In genomic region chr9:104623564-104623963, GRCm38 (mm10) we compare ENCODE assay signal across 15 mouse cellular contexts.
"Had no signal": no experiment of that assay in that cellular context is flagged by ENCODE, and none has a peak within 500 bp of the region (broad histone marks: within the 10 kb centered on the region; RNA-seq: fewer than 3 reads in every experiment).

No protein-coding gene starts in this region.

- H3K4me3 ChIP-seq: limb, embryonic 15.5 days; liver, embryonic 12.5 days; megakaryocyte, embryonic 14.5 days; midbrain, embryonic 15.5 days; neural tube, embryonic 12.5 days had no signal

- H3K27me3 ChIP-seq: limb, embryonic 15.5 days; liver, embryonic 12.5 days; megakaryocyte, embryonic 14.5 days; midbrain, embryonic 15.5 days; neural tube, embryonic 12.5 days had no signal

- DNase-seq: layer of hippocampus, adult 9-11 months; layer of hippocampus, postnatal 36 days; lung, embryonic 14.5 days; lung, postnatal 14 days; thymus, postnatal 4 days had no signal

- H3K4me1 ChIP-seq: limb, embryonic 15.5 days; liver, embryonic 12.5 days; megakaryocyte, embryonic 14.5 days; midbrain, embryonic 15.5 days; neural tube, embryonic 12.5 days had no signal

- H3K36me3 ChIP-seq: limb, embryonic 15.5 days; liver, embryonic 12.5 days; midbrain, embryonic 15.5 days; neural tube, embryonic 12.5 days had no signal

- H3K4me2 ChIP-seq: limb, embryonic 15.5 days; liver, embryonic 12.5 days; lung, embryonic 14.5 days; midbrain, embryonic 11.5 days; midbrain, embryonic 15.5 days; neural tube, embryonic 12.5 days had no signal

- H3K9me3 ChIP-seq: limb, embryonic 15.5 days; liver, embryonic 12.5 days; megakaryocyte, embryonic 14.5 days; midbrain, embryonic 15.5 days; neural tube, embryonic 12.5 days had no signal

- H3K27ac ChIP-seq: limb, embryonic 15.5 days; liver, embryonic 12.5 days; macrophage; midbrain, embryonic 15.5 days; neural tube, embryonic 12.5 days; stomach, postnatal 0 days had no signal

- H3K9ac ChIP-seq: limb, embryonic 15.5 days; liver, embryonic 12.5 days; lung, embryonic 14.5 days; midbrain, embryonic 15.5 days; neural tube, embryonic 12.5 days had no signal

- ATAC-seq: inflammation-experienced regulatory T-cells, adult 6 months; intestine, postnatal 0 days; liver, embryonic 12.5 days; midbrain, embryonic 15.5 days had no signal
